Mouse (Mus musculus): ENCODE measurements around the gene Gabrr3.

DNA sequence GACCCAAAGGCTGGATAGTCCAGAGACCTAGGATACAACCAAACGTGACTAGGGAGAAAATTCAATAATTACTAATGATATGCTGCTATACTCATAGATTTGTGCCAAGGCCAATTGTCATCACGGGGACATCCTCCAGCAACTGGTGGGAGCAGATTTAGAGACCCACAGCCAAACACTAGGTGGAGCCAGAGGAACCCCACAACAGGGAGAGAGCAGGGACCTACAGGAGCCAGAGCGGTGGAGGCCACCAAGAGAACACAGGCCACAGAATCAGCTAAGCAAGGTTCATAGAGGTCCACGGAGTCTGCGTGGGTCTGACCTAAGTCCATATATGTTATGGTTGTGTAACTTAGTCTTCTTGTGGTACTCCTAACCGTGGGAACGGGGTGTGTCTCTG, 6.0 kb upstream of the Gabrr3 start:
- TF ChIP-seq GABPA (IDR thresholded peaks at IDR 0.05; ENCODE audit: insufficient replicate concordance, low read depth, low read length) (no peak), EP300 (IDR thresholded peaks at IDR 0.05; ENCODE audit: low read length) (no peak), ETS1 (conservative IDR thresholded peaks at IDR 0.05; ENCODE audit: low read depth, low read length) (no peak), POLR2AphosphoS2 (IDR thresholded peaks at IDR 0.05; ENCODE audit: low read depth, low read length) (no peak), ELF1 (IDR thresholded peaks at IDR 0.05; ENCODE audit: low read depth, low read length) (no peak), CTCF (conservative IDR thresholded peaks at IDR 0.05 in 1 of 2, IDR thresholded peaks at IDR 0.05 in 1 of 2; ENCODE audit: low read depth in 2 of 2, low read length in 2 of 2) (peak; percentile 49 to 79), HCFC1 (IDR thresholded peaks at IDR 0.05; ENCODE audit: low read depth, low read length) (no peak), RCOR1 (conservative IDR thresholded peaks at IDR 0.05; ENCODE audit: low read depth, low read length) (no peak), BHLHE40 (IDR thresholded peaks at IDR 0.05; ENCODE audit: low read depth, low read length) (no peak), E2F4 (IDR thresholded peaks at IDR 0.05; ENCODE audit: insufficient replicate concordance, low read depth, low read length) (no peak)

Data from CH12.LX (cell line).